Mouse (Mus musculus): Measurements from ENCODE around the gene Ncs1.

The Ncs1 gene

DNA sequence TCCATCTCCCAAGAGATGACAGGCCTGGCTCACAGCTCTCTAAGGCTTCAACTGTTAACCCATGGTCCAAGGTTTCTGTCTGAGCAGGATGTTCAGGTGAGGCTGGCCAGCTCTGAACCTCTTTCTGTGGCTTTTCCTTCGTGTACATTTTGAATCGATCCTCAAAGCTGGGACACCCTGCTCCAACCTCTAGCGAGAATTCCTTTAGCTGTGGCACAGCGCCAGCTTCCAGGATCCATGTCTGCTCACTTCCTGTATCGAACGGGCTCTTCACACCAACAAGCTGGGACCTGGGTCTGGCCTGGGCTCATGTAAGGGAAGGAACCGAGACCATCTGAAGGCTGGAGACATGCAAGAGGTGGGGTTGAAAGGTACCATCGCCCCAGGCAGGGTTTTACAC is 1.4 kb upstream of the Ncs1 start:
- DNase-seq (ENCODE audit: inconsistent age in 2 of 2, low spot score in 1 of 2) = no peak

DNA sequence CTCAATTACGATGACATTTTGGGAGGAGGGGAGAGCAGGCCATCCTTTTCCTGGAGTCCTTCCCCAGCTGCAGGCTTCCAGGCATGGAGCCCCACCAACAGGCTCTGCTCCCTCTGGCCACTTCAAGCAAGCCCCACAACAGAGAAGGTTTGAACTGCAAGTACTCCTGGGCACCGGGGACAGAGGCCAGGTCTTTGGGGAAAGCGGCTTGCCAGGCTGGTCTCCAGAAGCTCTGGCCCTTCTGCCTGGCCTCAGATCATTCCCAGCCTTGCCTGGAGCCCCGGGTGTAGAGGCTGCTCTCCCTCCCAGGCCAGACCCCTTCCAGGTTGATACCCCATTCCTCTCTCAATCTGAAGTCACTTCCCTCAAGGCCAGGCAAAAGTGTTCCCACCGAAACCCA is 572 bp upstream of the Ncs1 start:
- DNase-seq (ENCODE audit: inconsistent age in 2 of 2, low spot score in 1 of 2) = no peak

DNA sequence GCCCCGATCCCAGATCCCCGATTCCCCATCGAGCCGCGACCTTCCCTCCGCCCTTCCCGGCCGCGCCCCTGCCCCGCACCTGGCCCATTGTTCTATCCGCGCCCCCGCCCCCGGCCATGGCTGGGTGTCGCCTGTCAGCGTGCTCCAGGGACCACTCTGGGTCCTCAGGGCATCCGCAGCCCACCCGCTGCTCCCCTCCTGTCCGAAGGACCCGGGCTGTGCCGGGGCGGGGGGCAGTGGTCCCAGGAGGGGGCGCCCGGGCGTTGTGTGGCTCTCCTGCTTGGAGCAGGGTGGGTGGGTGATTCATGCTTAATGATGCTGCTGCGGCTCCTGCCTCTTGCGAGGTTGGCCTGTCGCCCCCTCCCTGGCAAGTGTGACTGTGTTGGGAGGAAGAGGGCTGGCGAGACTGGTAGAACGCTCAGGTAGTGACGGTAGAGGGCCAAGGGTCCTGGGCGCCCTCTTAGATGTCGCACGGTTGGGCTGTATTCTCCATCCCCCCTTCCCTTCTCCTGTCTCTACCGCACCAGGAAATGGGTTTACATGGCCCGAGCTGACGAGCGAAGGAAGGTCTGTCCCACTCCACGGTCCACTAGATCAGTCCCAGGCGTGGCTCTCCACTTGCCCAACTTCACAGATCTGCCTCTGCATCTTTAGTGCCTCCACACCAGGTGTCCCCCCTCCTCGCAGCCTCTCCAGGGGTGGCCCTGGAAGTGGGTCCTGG is 788 bp downstream of the Ncs1 start:
- peak; percentile 32 to 41 for DNase-seq (ENCODE audit: inconsistent age in 2 of 2, low spot score in 1 of 2)

DNA sequence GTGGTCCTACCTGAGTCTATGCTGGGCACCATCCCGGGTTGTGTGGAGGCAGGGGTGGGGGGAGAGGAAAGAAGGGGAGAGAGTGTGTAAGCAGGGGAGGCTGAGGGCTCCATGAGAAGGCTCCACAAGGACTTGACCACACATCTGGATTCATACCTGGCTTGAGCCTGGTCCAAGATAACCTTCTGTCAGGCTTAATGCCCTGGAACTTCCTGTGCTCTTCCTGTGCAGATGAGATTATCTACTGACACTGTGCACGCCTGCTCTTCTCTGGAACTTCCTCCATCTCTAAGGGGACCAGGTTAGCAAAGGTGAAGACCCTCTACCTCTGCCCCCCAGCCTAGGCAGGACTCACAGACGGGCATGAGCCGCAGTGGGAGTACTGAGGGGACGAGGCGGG is 3.2 kb downstream of the Ncs1 start:
- no peak for DNase-seq (ENCODE audit: inconsistent age in 2 of 2, low spot score in 1 of 2)

DNA sequence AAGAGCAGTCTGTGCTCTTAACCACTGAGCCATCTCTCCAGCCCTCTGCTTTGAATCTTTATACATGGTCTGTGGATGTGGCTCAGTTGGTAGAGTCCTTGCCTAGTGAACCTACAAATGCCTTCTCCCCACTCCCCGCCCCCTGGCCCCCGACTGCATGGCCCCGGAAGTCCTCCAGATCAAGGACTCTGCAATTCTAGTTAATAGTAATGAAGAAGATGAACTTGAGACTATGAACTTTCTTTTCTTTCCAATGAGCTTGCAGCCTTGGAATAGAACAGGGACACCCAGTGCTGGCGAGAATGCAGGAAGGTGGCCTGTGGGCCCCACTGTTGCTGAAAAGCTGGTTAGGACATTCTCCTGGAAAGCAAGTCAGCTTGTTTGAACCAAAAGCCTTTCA is 6.5 kb downstream of the Ncs1 start:
- no peak for DNase-seq (ENCODE audit: inconsistent age in 2 of 2, low spot score in 1 of 2)

DNA sequence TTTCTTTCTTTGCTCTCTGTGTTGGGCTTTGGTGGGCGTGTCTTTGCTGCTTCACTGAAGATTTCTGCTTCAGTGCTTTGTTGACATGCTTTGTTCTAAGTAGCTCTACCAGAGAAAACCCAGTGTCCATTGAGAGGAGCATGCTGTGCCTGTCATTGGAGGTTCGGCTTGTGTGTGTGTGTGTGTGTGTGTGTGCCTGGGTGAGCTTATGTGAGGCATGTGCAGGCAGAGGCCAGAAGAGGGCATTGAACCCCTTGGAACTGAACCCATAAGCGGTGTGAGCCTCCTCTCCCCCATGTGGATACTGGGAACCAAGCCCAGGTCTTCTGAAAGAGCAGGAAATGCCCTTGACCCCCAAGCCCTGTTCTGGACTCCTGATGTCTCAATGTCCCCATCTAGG is 7.8 kb downstream of the Ncs1 start:
- no peak for DNase-seq (ENCODE audit: inconsistent age in 2 of 2, low spot score in 1 of 2)

DNA sequence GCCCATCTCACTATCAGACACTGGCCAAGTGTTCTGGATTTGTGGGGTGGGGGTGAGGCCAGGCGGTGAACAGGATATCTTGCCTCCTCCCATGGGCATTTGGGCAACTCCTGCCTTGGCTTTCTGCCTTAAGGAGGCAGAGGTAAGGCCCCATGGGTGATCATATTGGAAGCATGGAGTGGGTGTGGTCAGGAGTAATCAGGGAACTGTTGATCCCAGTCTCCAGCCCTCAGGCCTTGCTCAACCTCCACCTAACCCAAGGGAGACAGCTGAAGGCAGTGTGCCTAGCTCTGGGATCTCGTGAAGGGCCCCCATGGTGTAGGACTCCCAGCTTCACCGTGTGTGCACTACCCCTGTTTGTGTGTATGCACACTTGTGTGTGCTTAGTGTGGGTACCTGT is 9.2 kb downstream of the Ncs1 start:
- peak in 1 of 2 experiments; percentile 46 for DNase-seq (ENCODE audit: inconsistent age in 2 of 2, low spot score in 1 of 2)

DNA sequence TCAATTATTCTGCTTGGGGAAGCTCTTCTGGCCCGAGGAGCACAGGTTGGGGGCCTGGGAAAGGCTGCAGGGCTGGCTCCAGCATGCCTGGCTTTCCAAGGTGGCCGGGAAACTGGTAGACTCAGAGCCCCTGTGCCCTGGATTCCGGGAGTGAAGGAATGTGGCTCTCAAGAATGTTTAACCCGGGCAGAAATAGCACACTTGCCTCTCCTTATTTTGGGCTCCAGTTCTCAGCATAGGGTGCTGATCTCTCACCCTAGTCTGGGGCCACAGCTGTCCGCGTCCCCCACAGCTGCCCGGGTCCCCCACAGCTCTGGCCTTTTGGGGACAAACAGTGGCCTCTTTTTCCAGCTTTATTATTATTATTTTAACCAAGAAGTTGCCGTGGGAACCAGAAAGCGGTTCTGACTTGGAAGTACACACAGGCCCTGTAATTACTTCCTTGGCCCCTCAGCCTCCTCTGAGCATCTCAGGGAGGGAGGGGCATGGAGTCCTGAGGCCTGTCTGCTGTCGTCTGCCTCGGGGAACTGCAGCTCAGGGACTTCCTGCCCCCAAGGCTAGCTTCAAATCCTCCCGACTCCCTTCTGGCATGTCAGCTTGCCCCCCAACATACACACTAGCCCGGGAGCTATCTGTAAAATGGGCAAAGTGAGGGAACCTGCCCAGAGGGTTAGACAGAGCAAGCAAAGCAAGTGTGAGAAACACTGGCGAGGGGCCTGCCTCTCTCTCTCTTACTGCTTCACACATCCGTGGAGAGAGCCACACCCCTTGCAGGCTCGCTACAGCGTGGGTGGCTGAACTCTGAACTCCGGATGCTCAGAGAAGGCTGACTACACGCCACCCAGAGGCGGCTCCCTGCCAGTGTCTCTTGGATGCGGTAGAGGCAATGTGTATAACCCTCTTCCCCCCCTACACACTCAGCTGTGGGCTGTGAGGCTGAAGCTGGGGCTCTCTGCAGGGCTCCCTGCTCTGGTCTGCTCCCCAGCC is 10.6 kb downstream of the Ncs1 start:
- peak; percentile 33 to 65 for DNase-seq (ENCODE audit: inconsistent age in 2 of 2, low spot score in 1 of 2)

DNA sequence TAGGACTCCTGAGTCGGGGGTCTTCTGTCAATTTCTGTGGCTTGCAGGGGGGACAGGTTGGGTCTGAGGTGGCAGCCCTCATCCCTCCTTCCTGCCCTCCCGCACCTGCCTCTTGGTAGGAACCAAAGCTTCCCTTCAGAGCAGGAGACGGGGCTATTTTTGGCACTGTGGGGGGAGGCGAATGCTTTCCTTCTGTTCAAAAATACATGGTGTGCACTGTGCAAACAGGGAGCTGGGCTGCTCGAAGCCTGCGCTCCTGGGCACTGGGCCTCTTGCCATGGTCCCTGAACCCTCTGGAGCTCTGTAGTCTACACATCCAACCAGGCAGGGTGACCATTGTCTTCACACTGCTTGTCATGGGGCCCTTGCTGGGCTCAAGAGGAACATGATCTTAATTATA is 11.5 kb downstream of the Ncs1 start:
- DNase-seq (ENCODE audit: inconsistent age in 2 of 2, low spot score in 1 of 2) = no peak

DNA sequence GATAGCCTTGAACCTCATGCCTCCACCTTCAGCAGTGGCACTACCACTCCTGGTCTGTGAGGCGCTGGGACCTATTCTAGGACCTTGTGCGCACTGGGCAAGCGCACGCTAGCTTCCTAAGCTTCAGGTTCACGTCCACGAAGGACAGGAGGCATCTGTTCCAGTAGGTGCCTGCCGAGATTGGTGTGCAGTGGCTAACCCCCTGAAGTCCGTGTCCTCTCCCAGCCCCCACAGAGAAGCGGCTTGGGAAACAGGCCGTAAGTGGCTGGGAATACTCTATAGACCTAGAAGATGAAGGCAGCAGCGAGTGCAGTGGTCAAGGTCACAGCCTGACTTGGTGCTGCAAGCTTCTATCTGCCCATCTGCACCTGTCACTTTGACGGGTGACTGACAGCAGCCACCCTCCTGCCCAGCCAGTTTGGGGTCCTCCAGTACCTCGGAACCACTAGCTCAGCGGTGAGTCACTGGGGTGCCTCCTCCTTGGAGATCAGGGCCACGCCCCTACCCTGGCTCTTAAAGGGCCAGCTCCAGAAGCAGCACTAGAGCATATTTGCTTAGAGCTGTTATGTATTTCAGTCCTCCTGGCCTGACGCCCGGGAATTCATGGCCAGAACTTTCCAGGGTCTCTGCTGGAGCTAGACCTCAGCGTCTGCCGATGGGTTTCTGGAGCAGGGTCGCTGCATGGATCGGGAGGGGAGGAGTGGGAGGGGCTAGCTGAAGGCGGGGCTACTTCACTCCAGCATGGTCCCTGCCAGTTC is 13.2 kb downstream of the Ncs1 start:
- peak; percentile 91 to 95 for DNase-seq (ENCODE audit: inconsistent age in 2 of 2, low spot score in 1 of 2)

DNA sequence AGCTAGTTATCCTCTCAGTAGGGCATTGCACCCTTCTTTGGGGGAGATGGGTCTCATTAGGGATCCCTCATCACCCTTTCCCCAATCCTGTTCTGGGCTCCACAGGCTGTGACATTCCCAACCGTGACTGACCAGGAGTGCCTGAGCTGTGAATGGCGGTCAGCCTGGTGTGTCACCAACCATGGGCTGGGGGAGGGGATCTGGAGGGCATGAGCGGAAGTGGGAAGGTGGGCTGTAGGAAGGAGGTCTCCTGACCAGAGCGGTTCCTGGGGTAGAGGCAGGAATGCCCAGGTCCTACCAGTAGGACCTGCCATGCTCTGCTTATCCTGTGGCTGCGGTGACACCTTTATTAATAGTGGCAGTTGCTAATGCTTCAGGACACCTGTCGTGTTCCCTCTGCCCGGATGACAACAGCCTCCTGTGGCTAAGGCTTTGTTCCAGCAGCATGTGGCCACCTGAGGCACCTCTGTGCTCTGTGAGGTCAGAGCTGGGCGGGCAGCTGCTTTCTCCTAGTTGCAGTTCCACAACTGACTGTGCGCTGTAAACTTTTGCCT is 13.8 kb downstream of the Ncs1 start:
- DNase-seq (ENCODE audit: inconsistent age in 2 of 2, low spot score in 1 of 2) = no peak

DNA sequence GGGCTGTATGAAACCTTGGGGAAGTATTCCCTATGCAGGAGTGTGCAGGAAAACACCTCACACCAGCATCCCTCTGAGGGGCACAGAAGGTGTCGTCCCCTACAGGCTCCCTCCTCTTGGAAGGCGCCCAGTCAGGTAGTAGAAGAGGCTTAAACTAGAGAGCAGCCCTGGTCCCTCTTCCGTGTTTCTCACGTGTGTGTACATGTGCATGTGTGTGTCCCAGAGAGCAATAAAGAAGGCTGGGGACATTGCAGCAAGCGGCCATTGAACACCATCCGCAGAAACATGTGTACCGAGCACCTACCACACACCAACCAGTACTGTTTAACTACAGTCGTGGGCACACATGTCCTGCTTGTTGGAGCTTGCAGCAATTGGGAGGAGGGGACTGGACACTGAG is 14.9 kb downstream of the Ncs1 start:
- DNase-seq (ENCODE audit: inconsistent age in 2 of 2, low spot score in 1 of 2) = peak; percentile 39 to 63

DNA sequence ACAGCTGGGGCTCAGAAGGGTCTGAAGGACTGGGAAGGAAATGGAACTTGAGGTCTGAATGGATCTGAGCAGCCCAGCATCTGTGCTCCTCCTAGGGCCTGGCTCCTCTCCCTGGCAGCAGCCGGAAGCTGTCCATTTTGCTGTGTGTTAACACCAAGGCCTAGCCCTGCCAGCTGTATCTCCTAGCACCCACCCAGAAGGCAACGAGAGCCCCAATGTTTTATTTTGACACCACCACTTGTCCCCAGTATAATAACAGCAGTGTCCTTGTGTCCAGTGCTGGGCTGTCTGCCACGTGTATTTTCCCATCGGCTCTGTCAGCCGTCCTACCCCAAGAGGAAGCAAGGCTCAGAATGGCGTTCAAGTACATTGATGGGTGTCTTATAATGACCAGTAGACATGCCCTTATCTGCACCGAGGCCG is 17.4 kb downstream of the Ncs1 start:
- peak in 1 of 2 experiments; percentile 43 for DNase-seq (ENCODE audit: inconsistent age in 2 of 2, low spot score in 1 of 2)

DNA sequence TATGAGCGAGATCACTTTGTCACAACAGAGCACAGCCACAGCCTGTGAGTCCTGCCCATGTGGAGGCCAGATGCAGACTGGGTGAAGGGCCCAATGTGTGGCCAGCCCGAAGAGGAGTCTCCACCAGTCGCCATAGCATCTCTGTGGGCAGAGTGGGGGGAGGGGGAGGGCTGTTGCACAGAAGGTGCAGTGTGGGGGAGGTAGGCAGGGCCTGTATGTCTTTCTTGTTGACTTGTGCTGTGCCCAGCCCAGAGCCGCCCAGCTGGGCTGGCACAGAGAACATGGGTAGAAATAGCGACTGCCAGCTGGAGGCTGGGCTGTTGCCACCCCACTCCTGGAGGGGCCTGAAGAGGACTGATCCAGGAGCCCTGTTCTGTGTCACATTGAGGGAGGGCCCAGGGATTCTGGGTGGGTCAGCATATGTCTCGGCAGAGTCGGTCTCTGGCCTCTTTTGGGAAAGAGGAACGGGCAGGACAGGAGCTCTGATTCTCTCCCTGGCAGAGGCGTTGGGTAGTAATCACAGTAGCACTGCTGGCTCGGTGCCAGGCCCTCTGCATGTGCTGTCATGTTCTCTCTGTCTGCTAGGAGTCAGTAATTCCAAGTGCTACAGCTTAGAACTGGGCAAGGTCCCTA is 18.2 kb downstream of the Ncs1 start:
- DNase-seq (ENCODE audit: inconsistent age in 2 of 2, low spot score in 1 of 2) = peak; percentile 81 to 86

DNA sequence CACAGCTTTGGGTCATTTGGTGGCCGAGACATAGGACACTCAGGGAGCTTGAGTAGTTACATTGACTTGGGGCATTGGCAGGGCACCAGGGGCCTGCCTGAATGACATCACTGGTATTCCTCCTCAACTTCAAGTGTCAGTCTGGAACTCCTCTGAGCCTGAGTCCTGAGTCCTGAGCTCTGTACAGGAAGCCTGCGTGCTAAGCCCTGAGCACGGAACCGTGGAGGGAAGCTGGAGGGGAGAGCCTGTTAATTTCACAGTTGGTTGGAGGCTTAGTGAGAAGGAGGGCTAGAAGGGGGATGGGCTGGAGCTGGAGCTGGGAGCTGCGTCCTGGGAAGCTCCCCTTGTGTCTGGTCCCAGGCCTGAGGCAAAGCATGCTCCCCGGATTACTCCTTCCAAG is 21.8 kb downstream of the Ncs1 start:
- DNase-seq (ENCODE audit: inconsistent age in 2 of 2, low spot score in 1 of 2) = no peak

DNA sequence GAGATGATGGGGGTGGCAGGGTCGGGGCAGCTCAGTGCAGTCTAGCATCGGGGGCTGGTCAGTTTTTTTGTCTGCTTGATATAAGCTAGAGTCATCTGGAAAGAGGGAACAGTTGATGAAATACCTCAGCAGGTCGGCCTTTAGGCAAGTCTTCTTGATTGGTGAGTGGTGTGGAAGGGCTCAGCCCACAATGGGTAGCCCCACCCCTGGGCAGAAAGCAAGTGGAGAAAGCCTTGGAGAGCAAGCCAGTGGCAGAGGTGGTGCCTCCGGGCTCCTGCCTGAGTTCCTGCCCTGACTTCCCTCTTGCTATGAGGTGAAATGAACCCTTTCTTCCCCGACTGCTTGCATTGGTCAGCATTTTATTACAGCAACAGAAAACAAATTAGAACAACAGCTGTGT is 23.0 kb downstream of the Ncs1 start:
- no peak for DNase-seq (ENCODE audit: inconsistent age in 2 of 2, low spot score in 1 of 2)

DNA sequence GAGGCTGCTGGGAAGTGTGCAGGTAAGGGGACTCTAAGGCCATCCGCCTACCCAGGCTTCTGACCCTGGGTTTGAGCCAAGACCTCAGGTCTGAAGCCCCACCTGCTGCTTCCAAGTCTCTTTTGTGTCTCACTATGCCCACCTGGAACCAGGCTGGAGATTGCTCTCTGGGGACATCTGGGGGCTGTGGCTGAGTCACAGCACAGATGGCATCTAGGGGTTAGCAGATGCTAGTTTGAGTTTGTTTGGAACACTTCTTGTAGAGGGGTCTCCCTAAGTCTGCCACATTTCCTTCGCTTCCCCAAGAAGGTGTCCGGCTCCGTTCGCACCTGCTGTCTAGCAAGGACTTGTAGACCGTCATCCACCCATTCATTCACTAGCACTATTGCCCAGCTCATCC is 23.6 kb downstream of the Ncs1 start:
- no peak for DNase-seq (ENCODE audit: inconsistent age in 2 of 2, low spot score in 1 of 2)

DNA sequence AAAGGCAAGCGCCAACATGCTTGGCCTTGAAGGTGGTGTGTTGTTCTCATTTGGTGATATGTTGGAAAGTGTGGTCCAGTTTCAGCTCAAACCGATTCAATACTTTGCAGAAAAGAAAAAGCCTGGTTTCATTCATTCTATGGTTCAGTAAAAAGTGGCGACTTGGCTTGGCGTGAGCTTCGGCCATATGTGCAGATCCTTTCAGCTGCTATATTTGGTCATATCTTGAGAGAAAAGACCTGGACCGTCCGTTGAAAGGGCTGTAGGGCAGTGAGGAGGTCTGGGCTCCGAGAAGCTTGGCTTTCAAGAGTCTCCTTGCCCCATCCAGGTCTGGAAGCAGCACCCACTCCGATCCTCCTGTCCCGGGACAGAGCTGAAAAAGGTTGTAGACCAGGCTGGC is 24.2 kb downstream of the Ncs1 start:
- DNase-seq (ENCODE audit: inconsistent age in 2 of 2, low spot score in 1 of 2) = no peak

DNA sequence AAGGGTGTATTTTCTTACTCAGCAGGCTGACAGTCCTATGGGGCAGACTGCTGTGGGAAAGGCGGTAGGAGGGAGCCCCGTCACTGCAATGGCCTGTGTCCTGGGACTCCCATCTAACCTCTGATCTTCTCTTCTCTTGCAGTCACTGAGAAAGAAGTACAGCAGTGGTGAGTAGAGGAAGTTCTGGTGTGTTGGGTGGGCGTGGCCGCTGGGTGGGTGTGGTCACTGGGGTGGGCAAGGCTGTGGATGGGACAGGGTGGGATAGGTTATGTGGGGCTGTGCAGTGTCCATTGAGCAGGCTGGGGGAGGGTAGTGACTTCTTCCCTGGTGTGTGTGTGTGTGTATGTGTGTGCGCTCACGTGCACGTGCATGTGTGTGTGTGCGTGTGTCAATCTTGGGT is 24.8 kb downstream of the Ncs1 start:
- DNase-seq (ENCODE audit: inconsistent age in 2 of 2, low spot score in 1 of 2) = no peak

DNA sequence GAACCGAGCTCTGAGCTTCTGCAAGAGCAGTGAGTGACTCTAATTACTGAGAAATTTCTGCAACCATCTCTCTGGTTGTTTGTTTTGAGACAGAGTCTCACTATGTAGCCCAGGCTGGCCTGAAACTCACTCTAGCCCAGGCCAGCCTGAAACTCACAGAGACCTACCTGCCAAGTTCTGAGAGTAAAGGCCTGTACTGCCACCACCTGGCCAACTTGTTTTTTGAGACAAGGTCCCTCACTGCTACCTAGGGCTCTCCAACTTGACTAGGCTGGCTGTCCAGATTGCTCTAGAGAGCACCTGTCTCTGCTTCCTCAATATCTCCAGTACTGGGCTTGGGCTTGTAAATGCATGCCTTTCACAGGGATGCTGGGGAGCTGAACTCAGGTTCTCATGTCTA is 25.4 kb downstream of the Ncs1 start:
- DNase-seq (ENCODE audit: inconsistent age in 2 of 2, low spot score in 1 of 2) = no peak

DNA sequence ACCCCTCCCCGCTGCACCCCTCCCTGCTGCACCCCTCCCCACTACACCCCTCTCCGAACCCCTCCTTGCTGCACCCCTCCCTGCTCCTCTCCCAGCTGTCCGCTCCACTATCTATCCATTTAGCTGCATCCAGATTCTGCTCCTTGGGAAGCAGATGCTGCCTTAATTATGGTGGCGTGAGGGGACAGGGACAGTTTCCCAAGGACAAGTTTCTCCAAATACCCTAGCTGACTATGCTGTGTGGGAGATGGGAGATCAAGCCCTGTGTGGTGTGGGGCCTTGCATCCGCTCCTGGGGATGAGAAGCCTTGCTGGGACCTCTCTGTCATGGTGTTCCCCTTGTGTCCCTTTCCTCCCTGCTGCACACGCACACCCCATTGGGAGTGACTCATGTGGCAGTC is 29.4 kb downstream of the Ncs1 start:
- DNase-seq (ENCODE audit: inconsistent age in 2 of 2, low spot score in 1 of 2) = no peak
